Mouse (Mus musculus): ENCODE results near the gene Vps33b. TPM values are rescaled to one million over a fixed set of nuclear protein-coding genes. Genes with fewer than 3 reads are reported as not detected.
"Not testable (repeated sequence)": the region's sequence is repeated elsewhere in the genome, so short reads cannot be mapped to it uniquely, and the experiment has no call there.

Vps33b gene
- polyA plus RNA-seq, 1 experiment from 2014 or later: 12.3 TPM

- Histone ChIP-seq H3K9me3 (replicated peaks; ENCODE audit: control insufficient read depth, low read length) (no peaks in the 10 kb centered on the region), H3K27ac (ENCODE audit: low read depth, low read length) (no peak overlapping the region), H3K4me2 (no peak overlapping the region), H3K4me3 (ENCODE audit: low read depth, low read length) (no peak overlapping the region), H3K36me3 (ENCODE audit: control insufficient read depth, insufficient read depth, low read length) (peaks cover 27% of the 10 kb centered on the region), H3K4me1 (ENCODE audit: control insufficient read depth, insufficient read depth, low read length) (peaks cover 19% of the 10 kb centered on the region), H3K9ac (ENCODE audit: low read depth, low read length) (no peak overlapping the region; the same call in 1 of the 2 replicates), H3K27me3 (ENCODE audit: control insufficient read depth, insufficient read depth, low read length) (no peaks in the 10 kb centered on the region)
- no peak for ATAC-seq (replicated peaks; ENCODE audit: insufficient number of reproducible peaks, low FRiP score, low TSS enrichment)
- WGBS (ENCODE audit: insufficient replicate concordance): 84% methylated on average over 4 of the region's 4 CpGs
These were observed 49.2 kb downstream of the Vps33b start for GRCm38 (mm10) chr7:80318670-80319069.

GRCm38 (mm10) chr7:80319846-80320496 is 50.5 kb downstream of the Vps33b start:
- ATAC-seq (replicated peaks; ENCODE audit: insufficient number of reproducible peaks, low FRiP score, low TSS enrichment): no peak
- WGBS (ENCODE audit: insufficient replicate concordance): 79% methylated on average over 19 of the region's 19 CpGs
- Histone ChIP-seq H3K4me2 (no peak overlapping the region), H3K4me1 (ENCODE audit: control insufficient read depth, insufficient read depth, low read length) (peaks cover 19% of the 10 kb centered on the region), H3K9me3 (replicated peaks; ENCODE audit: control insufficient read depth, low read length) (no peaks in the 10 kb centered on the region), H3K27me3 (ENCODE audit: control insufficient read depth, insufficient read depth, low read length) (no peaks in the 10 kb centered on the region), H3K4me3 (ENCODE audit: low read depth, low read length) (no peak overlapping the region), H3K36me3 (ENCODE audit: control insufficient read depth, insufficient read depth, low read length) (peaks cover 16% of the 10 kb centered on the region), H3K9ac (ENCODE audit: low read depth, low read length) (peak overlapping the region; percentile 49; the same call in 1 of the 2 replicates), H3K27ac (ENCODE audit: low read depth, low read length) (peak overlapping the region; percentile 64)

- Histone ChIP-seq H3K9ac (ENCODE audit: low read depth, low read length) (peak overlapping the region; percentile 80), H3K4me1 (ENCODE audit: control insufficient read depth, insufficient read depth, low read length) (peaks cover 19% of the 10 kb centered on the region), H3K36me3 (ENCODE audit: control insufficient read depth, insufficient read depth, low read length) (peaks cover 25% of the 10 kb centered on the region), H3K27me3 (ENCODE audit: control insufficient read depth, insufficient read depth, low read length) (no peaks in the 10 kb centered on the region), H3K27ac (ENCODE audit: low read depth, low read length) (peak overlapping the region; percentile 87; the same call in 1 of the 2 replicates), H3K9me3 (replicated peaks; ENCODE audit: control insufficient read depth, low read length) (no peaks in the 10 kb centered on the region), H3K4me3 (ENCODE audit: low read depth, low read length) (peak overlapping the region; percentile 69), H3K4me2 (peak overlapping the region; percentile 94)
- no peak for ATAC-seq (replicated peaks; ENCODE audit: insufficient number of reproducible peaks, low FRiP score, low TSS enrichment)
- 19% methylated on average over 8 of the region's 8 CpGs for WGBS (ENCODE audit: insufficient replicate concordance)
These were observed 53.9 kb downstream of the Vps33b start for GRCm38 (mm10) chr7:80323336-80323735.

GRCm38 (mm10) chr7:80324043-80324815 is 54.8 kb downstream of the Vps33b start, which contains the start of gene Rccd1:
Gene Rccd1, minus strand, starts transcription at chr7:80324454.
- no peaks in the 10 kb centered on the region for H3K27me3 ChIP-seq (ENCODE audit: control insufficient read depth, insufficient read depth, low read length)
- peak within 1 kb of the TSS; percentile 80 for H3K9ac ChIP-seq (ENCODE audit: low read depth, low read length)
- peaks cover 33% of the 10 kb centered on the region for H3K36me3 ChIP-seq (ENCODE audit: control insufficient read depth, insufficient read depth, low read length)
- WGBS (ENCODE audit: insufficient replicate concordance): 4% methylated on average over 38 of the region's 38 CpGs
- H3K4me1 ChIP-seq (ENCODE audit: control insufficient read depth, insufficient read depth, low read length): peaks cover 17% of the 10 kb centered on the region
- H3K4me2 ChIP-seq: peak within 1 kb of the TSS; percentile 94
- H3K4me3 ChIP-seq (ENCODE audit: low read depth, low read length): peak within 1 kb of the TSS; percentile 69
- ATAC-seq (replicated peaks; ENCODE audit: insufficient number of reproducible peaks, low FRiP score, low TSS enrichment): peak; percentile 96
- H3K9me3 ChIP-seq (replicated peaks; ENCODE audit: control insufficient read depth, low read length): no peaks in the 10 kb centered on the region
- H3K27ac ChIP-seq (ENCODE audit: low read depth, low read length): peak within 1 kb of the TSS; percentile 87

- Histone ChIP-seq H3K4me3 (ENCODE audit: low read depth, low read length) (peak overlapping the region; percentile 69; the same call in 1 of the 2 replicates), H3K4me2 (peak overlapping the region; percentile 94), H3K4me1 (ENCODE audit: control insufficient read depth, insufficient read depth, low read length) (peaks cover 12% of the 10 kb centered on the region; the same call in 1 of the 2 replicates), H3K36me3 (ENCODE audit: control insufficient read depth, insufficient read depth, low read length) (peaks cover 37% of the 10 kb centered on the region), H3K27ac (ENCODE audit: low read depth, low read length) (peak overlapping the region; percentile 87; the same call in 1 of the 2 replicates), H3K9ac (ENCODE audit: low read depth, low read length) (peak overlapping the region; percentile 80; the same call in 1 of the 2 replicates)
- not testable (repeated sequence) for H3K9me3 ChIP-seq (replicated peaks; ENCODE audit: control insufficient read depth, low read length); ATAC-seq (replicated peaks; ENCODE audit: insufficient number of reproducible peaks, low FRiP score, low TSS enrichment); H3K27me3 ChIP-seq (ENCODE audit: control insufficient read depth, insufficient read depth, low read length)
- 55% methylated on average over 5 of the region's 5 CpGs for WGBS (ENCODE audit: insufficient replicate concordance)
These were observed 55.3 kb downstream of the Vps33b start for GRCm38 (mm10) chr7:80324816-80325119.

GRCm38 (mm10) chr7:80325292-80325868 is 55.9 kb downstream of the Vps33b start:
- Histone ChIP-seq H3K27ac (ENCODE audit: low read depth, low read length) (no peak overlapping the region), H3K36me3 (ENCODE audit: control insufficient read depth, insufficient read depth, low read length) (peaks cover 41% of the 10 kb centered on the region)
- 91% methylated on average over 16 of the region's 16 CpGs for WGBS (ENCODE audit: insufficient replicate concordance)

GRCm38 (mm10) chr7:80326076-80326475 is 56.6 kb downstream of the Vps33b start:
- Histone ChIP-seq H3K9ac (ENCODE audit: low read depth, low read length) (no peak overlapping the region), H3K4me3 (ENCODE audit: low read depth, low read length) (no peak overlapping the region), H3K4me1 (ENCODE audit: control insufficient read depth, insufficient read depth, low read length) (peaks cover 9% of the 10 kb centered on the region; the same call in 1 of the 2 replicates), H3K4me2 (no peak overlapping the region), H3K27me3 (ENCODE audit: control insufficient read depth, insufficient read depth, low read length) (no peaks in the 10 kb centered on the region), H3K27ac (ENCODE audit: low read depth, low read length) (no peak overlapping the region), H3K36me3 (ENCODE audit: control insufficient read depth, insufficient read depth, low read length) (peaks cover 38% of the 10 kb centered on the region), H3K9me3 (replicated peaks; ENCODE audit: control insufficient read depth, low read length) (no peaks in the 10 kb centered on the region)
- ATAC-seq (replicated peaks; ENCODE audit: insufficient number of reproducible peaks, low FRiP score, low TSS enrichment): no peak
- 94% methylated on average over 19 of the region's 19 CpGs for WGBS (ENCODE audit: insufficient replicate concordance)

More at GRCm38 (mm10) chr7:80325292-80325868, 55.9 kb downstream of the Vps33b start:
- Histone ChIP-seq H3K4me1 (ENCODE audit: control insufficient read depth, insufficient read depth, low read length) (peaks cover 9% of the 10 kb centered on the region; the same call in 1 of the 2 replicates), H3K9me3 (replicated peaks; ENCODE audit: control insufficient read depth, low read length) (no peaks in the 10 kb centered on the region), H3K4me2 (no peak overlapping the region), H3K9ac (ENCODE audit: low read depth, low read length) (no peak overlapping the region), H3K27me3 (ENCODE audit: control insufficient read depth, insufficient read depth, low read length) (no peaks in the 10 kb centered on the region), H3K4me3 (ENCODE audit: low read depth, low read length) (no peak overlapping the region)
- ATAC-seq (replicated peaks; ENCODE audit: insufficient number of reproducible peaks, low FRiP score, low TSS enrichment): no peak

- no peak overlapping the region for H3K9ac ChIP-seq (ENCODE audit: low read depth, low read length)
- H3K36me3 ChIP-seq (ENCODE audit: control insufficient read depth, insufficient read depth, low read length): peaks cover 63% of the 10 kb centered on the region
- 89% methylated on average over 8 of the region's 8 CpGs for WGBS (ENCODE audit: insufficient replicate concordance)
- no peaks in the 10 kb centered on the region for H3K9me3 ChIP-seq (replicated peaks; ENCODE audit: control insufficient read depth, low read length)
- no peaks in the 10 kb centered on the region for H3K27me3 ChIP-seq (ENCODE audit: control insufficient read depth, insufficient read depth, low read length)
- H3K4me1 ChIP-seq (ENCODE audit: control insufficient read depth, insufficient read depth, low read length): no peaks in the 10 kb centered on the region
- no peak overlapping the region for H3K4me3 ChIP-seq (ENCODE audit: low read depth, low read length)
- no peak for ATAC-seq (replicated peaks; ENCODE audit: insufficient number of reproducible peaks, low FRiP score, low TSS enrichment)
- H3K4me2 ChIP-seq: no peak overlapping the region
- H3K27ac ChIP-seq (ENCODE audit: low read depth, low read length): no peak overlapping the region
These were observed 60.8 kb downstream of the Vps33b start for GRCm38 (mm10) chr7:80330278-80330677.
